Mouse (Mus musculus) adrenal gland, postnatal 4 days (tissue): ENCODE data around the gene Eng. TPM values are rescaled to one million over a fixed set of nuclear protein-coding genes. Genes with fewer than 3 reads are reported as not detected.

Source experiments
- DNase-seq, 2 experiments: peaks; one replicate each; pipeline ENCODE4 v3.0.0; 2021 to 2022; ENCODE audit warnings: low spot score in 2 of 2, mixed read lengths in 2 of 2
- total RNA-seq, 2 experiments: library from RNA; stranded (reverse); gene quantifications; 2 replicates each; pipeline ENCODE4 v1.2.3; 2021

Gene Eng
- total RNA-seq, 2 experiments from 2014 or later: 97.4 to 103 TPM

DNA sequence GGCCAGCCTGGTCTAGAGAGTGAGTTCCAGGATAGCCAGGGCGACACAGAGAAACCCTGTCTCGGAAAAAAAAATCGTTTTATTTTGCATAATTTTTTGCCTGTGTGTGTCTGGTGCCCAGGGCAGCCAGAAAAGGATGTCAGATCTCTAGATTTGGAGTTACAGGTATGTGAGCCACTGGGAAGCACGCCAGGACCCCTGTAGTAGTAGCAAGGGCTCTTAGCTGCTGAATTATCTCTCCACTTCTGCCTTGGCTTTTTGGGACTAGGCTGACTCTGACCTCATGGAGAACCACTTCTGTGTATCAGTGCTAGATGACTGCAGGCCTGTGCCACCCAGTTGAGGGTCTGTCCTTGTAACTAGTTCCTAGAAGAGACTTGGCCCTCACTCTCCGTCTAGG lies 4.6 kb upstream of the Eng start:
- no peak for DNase-seq

DNA sequence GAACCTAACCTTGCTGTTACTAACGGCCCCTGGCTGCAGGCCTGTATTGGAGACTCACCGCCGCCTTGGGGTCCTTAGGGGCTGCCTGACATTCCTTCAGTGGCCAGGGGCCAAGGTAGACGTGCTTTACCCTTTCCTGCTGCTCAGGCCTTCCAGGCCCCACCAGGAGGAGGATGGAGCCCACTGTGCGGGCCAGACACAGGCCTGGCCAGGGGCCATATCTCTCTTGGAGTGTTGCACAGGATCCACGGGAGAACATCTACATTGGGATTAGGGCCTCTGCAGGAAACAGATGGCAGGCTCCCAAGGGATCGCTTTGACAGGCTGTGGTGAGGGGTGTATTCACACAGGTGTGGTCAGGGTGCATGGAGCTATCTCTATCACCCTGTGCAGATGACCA lies 3.6 kb upstream of the Eng start:
- no peak for DNase-seq

DNA sequence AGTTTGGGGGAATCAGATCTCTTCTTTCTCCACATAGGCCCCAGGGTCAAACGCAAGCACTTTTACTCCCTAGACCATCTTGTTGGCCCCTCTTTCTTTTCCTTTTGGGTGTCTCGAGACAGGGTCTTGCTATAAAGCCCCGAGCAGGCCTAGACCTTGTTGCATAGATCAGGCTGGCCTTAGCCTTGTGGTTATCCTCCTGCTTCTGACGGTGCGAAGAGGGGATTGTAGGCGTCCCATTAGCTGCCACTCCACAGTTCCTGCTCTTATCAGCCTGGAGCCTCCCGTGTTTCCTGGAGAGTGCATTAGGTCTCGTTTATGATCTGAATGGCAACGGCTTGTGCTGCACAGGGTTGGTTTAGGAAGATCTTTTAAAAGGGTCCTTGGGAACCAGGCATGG lies 2.3 kb upstream of the Eng start:
- no peak for DNase-seq

GRCm38 (mm10) chr2:32644799-32645475 lies 1.5 kb upstream of the Eng start:
- DNase-seq: no peak

DNA sequence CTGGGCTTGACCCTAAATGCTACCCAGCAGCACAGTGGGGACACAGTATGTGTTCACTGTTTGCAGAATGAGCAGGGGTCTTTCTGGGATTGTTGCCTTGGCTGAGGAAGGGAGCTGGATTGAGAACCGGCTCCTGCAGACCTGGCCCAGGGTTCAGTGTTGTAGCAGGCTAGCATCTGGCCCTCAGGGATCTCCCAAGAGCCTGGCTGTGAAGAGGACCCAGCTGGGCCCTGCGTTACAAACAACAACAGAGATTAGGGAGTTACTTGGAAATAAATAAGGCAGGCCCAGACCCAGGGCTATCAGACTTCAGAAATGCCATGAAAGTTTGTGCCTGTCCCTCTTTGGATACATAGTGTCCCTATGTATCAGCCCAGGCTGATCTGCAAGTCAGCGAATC lies 748 bp upstream of the Eng start:
- no peak for DNase-seq

GRCm38 (mm10) chr2:32647366-32647765 lies 971 bp downstream of the Eng start:
- DNase-seq: no peak

GRCm38 (mm10) chr2:32653764-32654163 lies 7.4 kb downstream of the Eng start:
- no peak for DNase-seq

- no peak for DNase-seq
Measured at GRCm38 (mm10) chr2:32654743-32655393, 8.5 kb downstream of the Eng start.

- DNase-seq: no peak
Measured at GRCm38 (mm10) chr2:32655394-32655744, 9.0 kb downstream of the Eng start.

DNA sequence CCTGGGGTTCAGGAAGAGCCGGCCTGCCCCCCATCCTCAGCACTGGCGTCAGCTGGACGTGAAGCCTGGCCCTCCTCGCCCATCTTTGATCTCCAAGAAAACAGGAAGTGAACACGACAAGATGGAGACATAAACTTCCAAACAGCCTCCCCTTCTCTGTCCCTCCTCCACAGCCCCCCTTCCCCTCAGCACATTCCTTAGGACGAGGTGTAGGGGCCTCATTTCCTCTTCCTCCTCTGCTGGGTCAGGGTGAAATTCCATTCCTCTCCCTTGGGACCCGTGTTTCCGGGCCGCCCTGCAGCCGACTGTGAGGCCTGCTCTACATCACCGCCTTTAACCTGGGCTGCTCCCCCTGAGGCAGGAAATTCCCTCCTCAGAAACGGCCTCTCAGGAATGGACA lies 9.4 kb downstream of the Eng start:
- DNase-seq: no peak

DNA sequence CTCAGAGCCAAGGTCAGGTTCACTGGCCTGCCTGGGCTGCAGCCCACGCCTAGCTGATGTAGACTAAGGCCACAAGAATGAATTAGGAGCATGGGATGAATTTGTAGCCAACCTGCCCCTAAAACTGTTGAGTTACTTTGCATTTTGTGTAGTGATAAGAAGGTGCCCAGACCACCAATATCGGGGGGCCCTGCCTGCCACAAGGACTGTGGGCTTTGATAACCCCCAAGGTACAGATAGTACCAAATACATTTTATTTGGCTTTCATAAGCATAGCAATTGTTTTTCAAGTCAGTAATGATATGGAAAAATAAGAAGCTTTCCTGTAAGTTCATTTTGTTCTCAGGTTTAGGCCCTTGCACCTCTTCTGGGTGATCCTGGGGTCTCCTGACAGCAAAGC lies 12.5 kb downstream of the Eng start:
- DNase-seq: no peak

GRCm38 (mm10) chr2:32661509-32662107 lies 15.2 kb downstream of the Eng start:
- DNase-seq: no peak

- no peak for DNase-seq
Measured at GRCm38 (mm10) chr2:32662291-32662690, 15.9 kb downstream of the Eng start.

DNA sequence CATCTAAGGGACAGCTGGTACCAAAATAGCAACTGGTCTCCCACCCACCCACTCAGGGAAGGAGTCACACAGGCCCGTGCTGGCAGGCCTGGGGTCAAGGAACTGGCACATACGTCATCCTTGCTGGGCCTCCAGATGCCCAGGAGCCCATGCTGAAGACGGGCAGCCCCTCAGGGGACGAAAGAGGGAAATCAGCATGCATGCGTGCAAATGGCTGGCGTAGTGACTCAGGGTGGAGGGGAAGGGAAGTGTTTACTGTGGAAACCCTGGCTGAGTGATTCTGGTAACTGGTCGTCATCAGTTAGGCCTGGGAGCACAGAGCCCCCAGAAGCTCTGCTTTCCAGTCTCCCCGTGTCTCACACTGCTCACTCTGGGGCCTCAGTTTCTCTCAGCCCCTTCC lies 18.9 kb downstream of the Eng start:
- DNase-seq: no peak

DNA sequence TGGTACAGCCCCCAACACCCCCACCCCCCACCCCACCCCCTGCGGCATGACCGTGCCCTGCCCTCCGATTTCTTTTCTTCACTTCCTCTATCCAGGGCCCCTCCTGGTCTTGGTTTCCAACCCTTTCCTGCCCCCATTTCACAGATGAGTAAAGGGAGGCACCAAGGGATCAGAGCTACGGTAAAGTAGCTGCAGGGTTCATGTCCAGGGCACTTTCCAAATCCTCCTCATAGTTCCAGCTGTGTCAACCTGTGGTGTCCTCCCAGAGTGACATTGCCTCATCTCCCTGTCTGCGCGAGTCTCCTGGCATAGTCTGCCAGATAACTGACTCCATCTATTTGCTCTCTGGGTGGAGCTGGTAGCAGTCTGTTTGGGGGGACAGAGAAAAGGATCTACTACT lies 19.5 kb downstream of the Eng start:
- DNase-seq: no peak

GRCm38 (mm10) chr2:32667775-32668174 lies 21.4 kb downstream of the Eng start:
- DNase-seq: no peak

DNA sequence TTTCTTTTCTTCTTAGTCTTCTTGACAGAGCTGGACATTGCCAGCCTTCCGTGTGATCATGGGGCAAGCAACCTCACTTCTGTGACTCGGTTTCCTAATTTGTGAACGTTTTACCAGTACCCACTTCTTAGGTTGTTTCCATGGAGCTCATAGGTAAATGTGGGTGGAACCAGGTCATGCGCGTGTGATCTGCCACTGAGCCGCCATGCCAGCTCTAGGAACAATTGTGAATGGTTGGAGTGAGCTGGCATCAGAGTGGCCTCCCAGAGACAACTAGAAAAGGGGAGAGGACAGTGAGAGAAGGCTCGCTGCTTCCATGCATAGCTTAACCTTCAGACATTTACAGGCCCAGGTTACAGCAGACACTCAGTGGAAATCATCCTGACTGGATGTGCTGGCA lies 21.8 kb downstream of the Eng start:
- no peak for DNase-seq

DNA sequence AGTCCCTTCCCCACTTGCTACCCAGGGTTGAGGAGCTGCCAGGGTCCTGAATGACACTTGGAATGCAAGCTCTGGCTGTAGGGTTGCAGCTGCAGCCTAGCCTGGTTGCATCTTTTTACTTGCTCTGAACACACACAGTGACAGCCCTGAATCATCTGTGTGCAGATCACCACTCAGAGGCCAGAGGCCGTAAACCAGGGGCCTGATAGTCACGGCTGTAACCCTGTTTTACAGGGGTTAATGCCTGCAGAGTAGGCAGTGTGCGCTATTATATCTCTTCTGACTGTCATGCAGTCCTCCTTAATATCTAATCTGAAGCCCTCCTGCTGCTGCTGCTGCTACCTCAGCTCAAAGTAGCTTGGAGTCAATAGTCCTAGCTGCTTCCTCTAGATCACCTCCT lies 23.5 kb downstream of the Eng start:
- DNase-seq: no peak

DNA sequence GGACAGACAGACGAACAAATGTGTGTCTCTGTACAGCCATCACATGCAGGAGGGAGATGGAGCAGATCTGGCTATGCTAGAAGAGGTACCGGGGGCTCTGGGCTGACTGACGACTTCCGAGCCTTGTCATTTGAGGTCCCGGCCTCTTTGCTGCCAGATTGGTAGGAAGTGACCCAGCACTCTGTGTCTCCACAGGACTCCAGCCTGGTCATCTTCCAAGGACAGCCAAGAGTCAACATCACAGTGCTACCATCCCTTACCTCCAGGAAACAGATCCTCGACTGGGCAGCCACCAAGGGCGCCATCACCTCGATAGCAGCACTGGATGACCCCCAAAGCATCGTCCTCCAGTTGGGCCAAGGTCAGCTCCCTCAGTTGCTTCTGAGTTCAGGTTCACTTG lies 24.8 kb downstream of the Eng start:
- no peak for DNase-seq

- no peak for DNase-seq
Measured at GRCm38 (mm10) chr2:32671907-32672595, 25.7 kb downstream of the Eng start.

GRCm38 (mm10) chr2:32673176-32673917 lies 27.0 kb downstream of the Eng start:
- DNase-seq: no peak

DNA sequence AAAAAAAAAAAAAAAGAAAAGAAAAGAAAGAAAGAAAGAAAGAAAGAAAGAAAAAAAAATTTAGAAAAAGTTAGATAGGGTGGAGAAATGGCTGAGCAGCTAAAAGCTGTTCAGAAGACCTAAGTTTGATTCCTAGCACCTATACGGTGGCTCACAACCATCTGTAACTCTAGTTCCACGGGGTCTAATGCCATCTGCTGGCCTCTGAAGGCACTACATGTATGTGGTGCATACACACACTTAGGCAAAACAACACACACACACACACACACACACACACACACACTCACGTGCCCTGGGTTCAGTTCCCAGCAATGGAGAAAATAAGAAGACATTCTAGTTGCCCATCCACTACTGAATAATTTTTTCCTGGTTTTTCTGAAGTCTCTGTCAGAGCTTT lies 30.4 kb downstream of the Eng start:
- no peak for DNase-seq
